Mouse (Mus musculus) neural tube, embryonic 14.5 days (tissue): ENCODE measurements at regions not wholly inside any gene's neighbourhood (a gene's known extent, or its start where the extent isn't known, plus 50 kb on each side); places are given as distances from the start of the nearest gene placed in this dataset.

Experiments used
- ATAC-seq: fragments of 200-750 bp; cut with Nextera tagmentation; 2 replicates; pipeline ENCODE4 v1.8.0; 2017; ENCODE audit warnings: low read depth, mild to moderate bottlenecking, moderate TSS enrichment, moderate library complexity
- H3K27ac ChIP-seq: fragments of 300-500 bp; sonication (generic); 2 replicates; pipeline ENCODE4 v1.5.1; 2014; ENCODE audit warnings: low read depth, mild to moderate bottlenecking, control low read depth, low read length, moderate library complexity, mixed read lengths
- H3K27me3 ChIP-seq: fragments of 300-500 bp; sonication (generic); 2 replicates; pipeline ENCODE4 v1.6.1; 2014; ENCODE audit warnings: low read length; ENCODE audit not compliant: control insufficient read depth, insufficient read depth
- H3K36me3 ChIP-seq: fragments of 300-500 bp; sonication (generic); 2 replicates; pipeline ENCODE4 v1.6.1; 2014; ENCODE audit warnings: low read length, mixed read lengths; ENCODE audit not compliant: control insufficient read depth, insufficient read depth
- H3K4me1 ChIP-seq: fragments of 300-500 bp; sonication (generic); 2 replicates; pipeline ENCODE4 v1.6.1; 2014; ENCODE audit warnings: low read length; ENCODE audit not compliant: control insufficient read depth, insufficient read depth
- H3K4me2 ChIP-seq: fragments of 300-500 bp; sonication (generic); 2 replicates; pipeline ENCODE4 v1.6.1; 2014; ENCODE audit warnings: mild to moderate bottlenecking, low read depth, low read length, control low read depth
- H3K4me3 ChIP-seq: fragments of 300-500 bp; sonication (generic); 2 replicates; pipeline ENCODE4 v1.5.1; 2014; ENCODE audit warnings: low read depth, low read length, control low read depth, mixed read lengths
- H3K9ac ChIP-seq: fragments of 300-500 bp; sonication (generic); replicated peaks from 2 replicates; pipeline ENCODE4 v1.6.1; 2014; ENCODE audit warnings: low read depth, mild to moderate bottlenecking, control low read depth, low read length, mixed read lengths
- H3K9me3 ChIP-seq: fragments of 300-500 bp; sonication (generic); 2 replicates; pipeline ENCODE4 v1.6.1; 2016; ENCODE audit warnings: low read length; ENCODE audit not compliant: control insufficient read depth
- WGBS: fragments of 180-500 bp; shearing (Covaris S2); extraction: QIAGEN DNeasy Blood & Tissue Kit; methylation state at CpG from one replicate; pipeline ENCODE4 v1.1.7; 2014; 5-methylcytosine and 5-hydroxymethylcytosine counted together

- Histone ChIP-seq H3K9ac (no peak overlapping the region), H3K27ac (no peak overlapping the region), H3K27me3 (no peaks in the 10 kb centered on the region), H3K9me3 (no peaks in the 10 kb centered on the region), H3K4me3 (no peak overlapping the region), H3K4me1 (no peaks in the 10 kb centered on the region), H3K4me2 (no peak overlapping the region), H3K36me3 (no peaks in the 10 kb centered on the region)
- ATAC-seq, result no peak
- WGBS, result 90% methylated on average over 2 of the region's 2 CpGs
These were observed 249.3 kb upstream of the Mdga2 start for GRCm38 (mm10) chr12:67471666-67472065.

- WGBS, result 86% methylated on average over 3 of the region's 3 CpGs
- Histone ChIP-seq H3K4me1 (no peaks in the 10 kb centered on the region), H3K27me3 (no peaks in the 10 kb centered on the region), H3K4me3 (no peak overlapping the region), H3K9ac (no peak overlapping the region), H3K36me3 (no peaks in the 10 kb centered on the region), H3K9me3 (no peaks in the 10 kb centered on the region), H3K4me2 (no peak overlapping the region), H3K27ac (no peak overlapping the region)
- ATAC-seq, result no peak
These were observed 248.7 kb upstream of the Mdga2 start for GRCm38 (mm10) chr12:67471001-67471400.

- peak; percentile 70; the same call in 1 of the 2 replicates for ATAC-seq
These were observed 226.8 kb upstream of the Mdga2 start for GRCm38 (mm10) chr12:67449109-67449508.

GRCm38 (mm10) chr12:67430318-67430950, 208.1 kb upstream of the Mdga2 start:
- WGBS, result 36% methylated on average over 6 of the region's 6 CpGs
- ATAC-seq, result peak; percentile 31; the same call in 1 of the 2 replicates

More at GRCm38 (mm10) chr12:67449109-67449508, 226.8 kb upstream of the Mdga2 start:
- Histone ChIP-seq H3K27ac (no peak overlapping the region), H3K27me3 (no peaks in the 10 kb centered on the region), H3K4me1 (no peaks in the 10 kb centered on the region), H3K9me3 (no peaks in the 10 kb centered on the region), H3K4me2 (no peak overlapping the region), H3K36me3 (no peaks in the 10 kb centered on the region), H3K9ac (no peak overlapping the region), H3K4me3 (no peak overlapping the region)
- 8% methylated on average over 1 of the region's 1 CpGs for WGBS

GRCm38 (mm10) chr12:67426801-67427200, 204.5 kb upstream of the Mdga2 start:
- Histone ChIP-seq H3K4me3 (no peak overlapping the region), H3K9me3 (no peaks in the 10 kb centered on the region), H3K4me1 (no peaks in the 10 kb centered on the region), H3K27me3 (no peaks in the 10 kb centered on the region), H3K36me3 (no peaks in the 10 kb centered on the region), H3K27ac (no peak overlapping the region), H3K9ac (no peak overlapping the region), H3K4me2 (no peak overlapping the region)
- WGBS, result 60% methylated on average over 6 of the region's 6 CpGs
- no peak for ATAC-seq

More at GRCm38 (mm10) chr12:67430318-67430950, 208.1 kb upstream of the Mdga2 start:
- H3K36me3 ChIP-seq, result no peaks in the 10 kb centered on the region
- no peaks in the 10 kb centered on the region for H3K27me3 ChIP-seq
- H3K9me3 ChIP-seq, result no peaks in the 10 kb centered on the region
- H3K4me3 ChIP-seq, result no peak overlapping the region
- no peak overlapping the region for H3K4me2 ChIP-seq
- H3K27ac ChIP-seq, result no peak overlapping the region
- no peaks in the 10 kb centered on the region for H3K4me1 ChIP-seq
- no peak overlapping the region for H3K9ac ChIP-seq

GRCm38 (mm10) chr12:67399537-67399936, 177.2 kb upstream of the Mdga2 start:
- no peak for ATAC-seq
- Histone ChIP-seq H3K27me3 (no peaks in the 10 kb centered on the region), H3K36me3 (no peaks in the 10 kb centered on the region), H3K4me1 (no peaks in the 10 kb centered on the region), H3K9ac (no peak overlapping the region), H3K4me3 (no peak overlapping the region), H3K27ac (no peak overlapping the region), H3K9me3 (no peaks in the 10 kb centered on the region), H3K4me2 (no peak overlapping the region)
- 85% methylated on average over 3 of the region's 3 CpGs for WGBS

GRCm38 (mm10) chr12:67374530-67374929, 152.2 kb upstream of the Mdga2 start:
- H3K4me3 ChIP-seq, result no peak overlapping the region
- no peak overlapping the region for H3K27ac ChIP-seq
- no peak overlapping the region for H3K9ac ChIP-seq
- 66% methylated on average over 1 of the region's 1 CpGs for WGBS
- no peaks in the 10 kb centered on the region for H3K27me3 ChIP-seq
- no peaks in the 10 kb centered on the region for H3K36me3 ChIP-seq
- no peak overlapping the region for H3K4me2 ChIP-seq
- no peaks in the 10 kb centered on the region for H3K9me3 ChIP-seq
- H3K4me1 ChIP-seq, result no peaks in the 10 kb centered on the region
- ATAC-seq, result no peak

GRCm38 (mm10) chr12:67348551-67348950, 126.2 kb upstream of the Mdga2 start:
- 10% methylated on average over 2 of the region's 2 CpGs for WGBS
- ATAC-seq, result no peak

GRCm38 (mm10) chr12:67332483-67332998, 110.2 kb upstream of the Mdga2 start:
- Histone ChIP-seq H3K4me3 (no peak overlapping the region), H3K4me1 (no peaks in the 10 kb centered on the region), H3K27ac (no peak overlapping the region), H3K9me3 (no peaks in the 10 kb centered on the region), H3K36me3 (no peaks in the 10 kb centered on the region), H3K9ac (no peak overlapping the region), H3K27me3 (no peaks in the 10 kb centered on the region), H3K4me2 (no peak overlapping the region)
- ATAC-seq, result no peak
- WGBS, result 85% methylated on average over 2 of the region's 2 CpGs

More at GRCm38 (mm10) chr12:67348551-67348950, 126.2 kb upstream of the Mdga2 start:
- Histone ChIP-seq H3K27me3 (no peaks in the 10 kb centered on the region), H3K36me3 (no peaks in the 10 kb centered on the region), H3K4me2 (no peak overlapping the region), H3K4me3 (no peak overlapping the region), H3K9ac (no peak overlapping the region), H3K9me3 (no peaks in the 10 kb centered on the region), H3K4me1 (no peaks in the 10 kb centered on the region), H3K27ac (no peak overlapping the region)
